Mouse (Mus musculus): ENCODE measurements at regions not wholly inside any gene's neighbourhood (a gene's known extent, or its start where the extent isn't known, plus 50 kb on each side); places are given as distances from the start of the nearest gene placed in this dataset.

GRCm38 (mm10) chr10:70763206-70763605 lies 107.4 kb upstream of the Phyhipl start:
- TF ChIP-seq EP300 (IDR thresholded peaks at IDR 0.05; ENCODE audit: insufficient read depth, low read depth, low read length), result no peak
- no peak for TF ChIP-seq CTCF (IDR thresholded peaks at IDR 0.05)
- TF ChIP-seq POLR2A (IDR thresholded peaks at IDR 0.05; ENCODE audit: insufficient read depth, low read depth, low read length), result no peak

Data from heart, adult 2 months (tissue).